Mouse (Mus musculus): ENCODE measurements around the gene Agxt. TPM values are rescaled to one million over a fixed set of nuclear protein-coding genes. Genes with fewer than 3 reads are reported as not detected.

The Agxt gene
- total RNA-seq, 2 experiments from 2014 or later: 0.78 TPM; not detected in 1

DNA sequence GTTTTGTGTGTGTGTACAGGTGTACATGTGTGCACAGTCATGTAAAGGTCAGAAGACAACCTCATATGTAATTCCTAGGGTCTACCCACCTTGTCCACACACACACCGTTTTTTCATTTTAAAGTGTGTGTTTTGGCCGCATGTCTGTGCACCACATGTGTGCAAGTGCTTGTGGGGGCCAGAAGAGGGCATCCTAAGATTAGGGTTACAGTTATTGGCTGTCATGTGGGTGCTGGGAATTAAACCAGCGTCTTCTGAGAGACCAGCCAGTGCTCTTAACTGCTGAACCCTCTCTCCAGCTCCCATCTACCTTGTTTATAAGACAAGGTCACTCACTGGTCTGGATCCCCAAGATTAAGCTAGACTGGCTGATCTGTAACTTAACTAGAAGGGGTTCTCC is 59.9 kb downstream of the Agxt start:
- DNase-seq (ENCODE audit: low spot score in 2 of 2): no peak

Other genes with a start within 250 kb of the Agxt start
- under 1 TPM; 0.52 to 0.70 TPM for gene Ankmy1, start 232.3 kb upstream of the Agxt start, total RNA-seq (2021)
- gene Dusp28, start 228.3 kb upstream of the Agxt start, total RNA-seq (2021): 10 to 100 TPM; 22.2 to 23.1 TPM
- gene Rnpepl1, start 224.5 kb upstream of the Agxt start, total RNA-seq (2021): 10 to 100 TPM; 63.6 to 65.5 TPM
- gene Capn10, start 200.9 kb upstream of the Agxt start, total RNA-seq (2021): 10 to 100 TPM; 12.6 to 13.8 TPM
- under 1 TPM; 0.13 to 0.66 TPM for gene Gpr35, start 184.4 kb upstream of the Agxt start, total RNA-seq (2021)
- not detected for gene Aqp12, start 128.9 kb upstream of the Agxt start, total RNA-seq (2021)
- gene Kif1a, start 33.3 kb upstream of the Agxt start, total RNA-seq (2021): 1 to 10 TPM; 6.3 to 6.9 TPM
- gene 2310007B03Rik, start 25.7 kb downstream of the Agxt start, total RNA-seq (2021): not detected
- gene Crocc2, start 33.5 kb downstream of the Agxt start, total RNA-seq (2021): not detected
- gene Sned1, start 100.6 kb downstream of the Agxt start, total RNA-seq (2021): 1 to 10 TPM; 6.3 to 9.1 TPM
- 10 to 100 TPM; 16.8 to 17.4 TPM for gene Mterf4, start 170.7 kb downstream of the Agxt start, total RNA-seq (2021)
- gene Ppp1r7, start 207.6 kb downstream of the Agxt start, total RNA-seq (2021): 10 to 100 TPM; 27.2 to 27.3 TPM
- gene Pask, start 208.2 kb downstream of the Agxt start, total RNA-seq (2021): 1 to 10 TPM; 6.0 to 6.4 TPM
- not detected for gene Ano7, start 238.7 kb downstream of the Agxt start, total RNA-seq (2021)